Mouse (Mus musculus) splenic B cell, adult 2 months (primary cell): ENCODE data around the gene Btf3.

Experiments
- DNase-seq: peaks from one replicate; pipeline ENCODE4 v3.0.0-alpha.2; 2011; ENCODE audit warnings: low read depth, low spot score
- H3K27me3 ChIP-seq: 2 replicates; pipeline ENCODE4 v1.6.1; 2012; ENCODE audit warnings: mild to moderate bottlenecking, low read length, moderate library complexity, mixed read lengths; ENCODE audit not compliant: control insufficient read depth, poor library complexity, insufficient read depth, severe bottlenecking
- H3K36me3 ChIP-seq: 2 replicates; pipeline ENCODE4 v1.6.1; 2012; ENCODE audit warnings: mild to moderate bottlenecking, low read length, moderate library complexity, mixed read lengths; ENCODE audit not compliant: control insufficient read depth, poor library complexity, insufficient read depth, severe bottlenecking

Btf3 gene

GRCm38 (mm10) chr13:98311597-98311996 is 5.2 kb downstream of the Btf3 start:
- peaks cover 13% of the 10 kb centered on the region; the same call in 1 of the 2 replicates for H3K36me3 ChIP-seq
- no peak for DNase-seq
- H3K27me3 ChIP-seq: no peaks in the 10 kb centered on the region

- no peak for DNase-seq
- Histone ChIP-seq H3K36me3 (peaks cover 13% of the 10 kb centered on the region; the same call in 1 of the 2 replicates), H3K27me3 (no peaks in the 10 kb centered on the region)
Measured at GRCm38 (mm10) chr13:98308724-98309123, 8.1 kb downstream of the Btf3 start.

DNA sequence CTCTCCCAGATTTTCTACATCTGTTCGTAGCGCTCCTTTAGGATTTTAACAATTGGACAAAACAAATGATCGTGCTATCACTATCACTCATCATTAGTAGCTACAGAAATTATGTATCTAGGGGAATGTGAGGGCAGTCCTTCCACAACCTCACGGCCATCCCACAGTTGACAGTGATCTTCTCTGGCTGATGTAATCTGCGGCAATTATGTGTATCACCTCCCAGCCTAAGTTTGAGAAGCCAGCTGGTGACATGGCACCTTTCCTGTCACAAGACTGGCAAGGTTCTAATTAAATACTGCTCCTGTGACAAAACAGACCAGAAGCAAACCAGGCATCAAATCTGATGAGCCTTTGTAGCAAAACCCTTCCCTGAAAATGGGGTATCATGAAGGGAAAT is 8.8 kb downstream of the Btf3 start:
- Histone ChIP-seq H3K36me3 (peaks cover 13% of the 10 kb centered on the region; the same call in 1 of the 2 replicates), H3K27me3 (no peaks in the 10 kb centered on the region)
- DNase-seq: no peak

DNA sequence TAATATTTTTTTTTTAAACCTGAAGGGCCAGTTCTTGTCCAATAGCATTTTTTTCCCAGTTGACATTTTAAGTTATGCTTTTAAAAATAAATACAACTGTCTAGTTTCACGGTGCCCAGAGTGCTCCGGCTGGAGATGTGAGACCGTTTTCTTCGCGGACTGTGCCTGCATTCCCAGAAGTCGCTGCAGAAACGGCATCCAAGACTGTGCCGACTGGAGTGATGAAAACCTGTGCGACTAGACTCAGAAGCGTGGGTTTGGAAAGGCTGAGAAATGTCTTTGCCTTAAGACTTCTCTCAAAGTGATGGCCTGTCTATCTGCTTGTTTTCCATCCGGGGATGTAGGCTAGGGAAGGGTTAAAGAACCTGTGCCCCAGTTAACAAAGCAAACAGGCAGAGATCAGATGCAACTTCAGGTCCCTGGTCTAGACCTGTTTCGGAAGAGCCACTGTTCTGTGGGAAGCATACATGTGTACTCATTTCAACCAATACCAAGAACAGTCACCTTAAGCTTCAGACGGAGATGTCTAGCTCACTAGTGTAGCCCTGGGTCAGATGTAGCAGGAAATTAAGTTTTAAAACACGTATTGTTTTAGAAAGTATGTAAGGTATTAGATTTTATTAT is 9.8 kb downstream of the Btf3 start:
- Histone ChIP-seq H3K36me3 (peaks cover 12% of the 10 kb centered on the region; the same call in 1 of the 2 replicates), H3K27me3 (no peaks in the 10 kb centered on the region)
- no peak for DNase-seq

DNA sequence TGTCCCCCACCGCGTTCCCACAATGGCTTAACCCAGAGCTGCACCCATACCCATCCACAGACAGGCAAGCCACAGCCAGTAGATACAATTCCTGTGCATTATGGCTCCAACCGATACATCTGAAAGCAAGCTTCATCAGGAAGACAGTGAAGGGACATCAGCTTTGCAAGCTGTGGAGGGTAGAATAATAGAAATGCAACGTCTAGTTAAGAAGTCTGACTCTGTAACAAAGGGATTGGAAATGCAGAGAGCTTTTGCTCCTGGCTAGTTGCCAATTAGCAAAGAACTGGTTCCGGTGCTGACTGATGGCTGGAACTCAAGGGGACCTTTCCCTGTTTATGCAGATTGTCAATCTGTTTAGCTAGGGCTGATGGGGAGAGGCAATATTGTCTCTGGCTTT is 10.4 kb downstream of the Btf3 start:
- peaks cover 7% of the 10 kb centered on the region; the same call in 1 of the 2 replicates for H3K36me3 ChIP-seq
- DNase-seq: no peak

GRCm38 (mm10) chr13:98305257-98305656 is 11.5 kb downstream of the Btf3 start:
- DNase-seq: no peak
- no peaks in the 10 kb centered on the region for H3K27me3 ChIP-seq
- 0 out of 2 replicates have a peak, but pooled peaks cover 2% of the 10 kb centered on the region for H3K36me3 ChIP-seq

More for the DNA sequence above, 10.4 kb downstream of the Btf3 start:
- H3K27me3 ChIP-seq: no peaks in the 10 kb centered on the region

GRCm38 (mm10) chr13:98298833-98299758 is 17.7 kb downstream of the Btf3 start:
- no peaks in the 10 kb centered on the region for H3K36me3 ChIP-seq

GRCm38 (mm10) chr13:98297883-98298482 is 18.8 kb downstream of the Btf3 start:
- Histone ChIP-seq H3K27me3 (no peaks in the 10 kb centered on the region), H3K36me3 (no peaks in the 10 kb centered on the region)
- DNase-seq: no peak

More at GRCm38 (mm10) chr13:98298833-98299758, 17.7 kb downstream of the Btf3 start:
- DNase-seq: peak; percentile 81
- H3K27me3 ChIP-seq: no peaks in the 10 kb centered on the region

GRCm38 (mm10) chr13:98296072-98296471 is 20.7 kb downstream of the Btf3 start:
- Histone ChIP-seq H3K27me3 (no peaks in the 10 kb centered on the region), H3K36me3 (no peaks in the 10 kb centered on the region)
- no peak for DNase-seq

- Histone ChIP-seq H3K27me3 (0 out of 2 replicates have a peak, but pooled peaks cover 1% of the 10 kb centered on the region), H3K36me3 (no peaks in the 10 kb centered on the region)
- DNase-seq: no peak
Measured at GRCm38 (mm10) chr13:98291712-98292111, 25.1 kb downstream of the Btf3 start.

- no peaks in the 10 kb centered on the region for H3K36me3 ChIP-seq
- H3K27me3 ChIP-seq: 0 out of 2 replicates have a peak, but pooled peaks cover 1% of the 10 kb centered on the region
- DNase-seq: peak; percentile 7
Measured at GRCm38 (mm10) chr13:98290719-98291118, 26.1 kb downstream of the Btf3 start.

GRCm38 (mm10) chr13:98280990-98281650 is 35.7 kb downstream of the Btf3 start:
- Histone ChIP-seq H3K27me3 (no peaks in the 10 kb centered on the region), H3K36me3 (no peaks in the 10 kb centered on the region)
- DNase-seq: no peak

DNA sequence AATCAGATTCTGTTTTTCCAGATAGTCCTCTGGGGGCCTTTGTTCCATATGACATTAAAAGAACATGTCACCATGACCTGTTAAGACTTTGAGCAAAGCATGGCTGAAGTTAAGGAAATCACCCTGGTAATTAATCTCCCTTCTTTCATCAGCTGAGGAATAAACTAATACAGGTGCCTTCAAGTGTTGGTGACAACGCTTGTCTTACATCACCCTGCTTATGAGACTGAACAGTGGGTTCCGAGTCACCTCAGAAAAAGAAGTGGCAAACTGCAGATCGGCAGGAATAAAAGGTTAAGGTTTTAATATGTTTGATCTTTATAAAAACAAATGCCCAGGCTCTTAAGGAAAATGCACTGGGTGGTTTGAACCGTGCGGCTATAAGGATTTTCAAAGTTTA is 37.1 kb downstream of the Btf3 start, which contains the start of gene Gm21976:
Gene Gm21976 (plus strand): TSS at position 202 of the 400 bp plus-strand sequence.
- no peaks in the 10 kb centered on the region; the same call in 1 of the 2 replicates for H3K36me3 ChIP-seq
- no peaks in the 10 kb centered on the region for H3K27me3 ChIP-seq
- DNase-seq: no peak

- DNase-seq: peak; percentile 33
- Histone ChIP-seq H3K27me3 (no peaks in the 10 kb centered on the region), H3K36me3 (peaks cover 6% of the 10 kb centered on the region)
Measured at GRCm38 (mm10) chr13:98277501-98277900, 39.3 kb downstream of the Btf3 start.
